Mouse (Mus musculus) heart, embryonic 10.5 days (tissue): ENCODE results near the gene Olfr654. TPM values are rescaled to one million over a fixed set of nuclear protein-coding genes. Genes with fewer than 3 reads are reported as not detected.

Experiments used
- DNase-seq: peaks from one replicate; pipeline ENCODE4 v3.0.0-alpha.2; 2017; ENCODE audit warnings: low spot score
- H3K27ac ChIP-seq: fragments of 300-500 bp; sonication (generic); 2 replicates; pipeline ENCODE4 v1.5.1; 2016; ENCODE audit warnings: mild to moderate bottlenecking
- H3K27me3 ChIP-seq: fragments of 300-500 bp; sonication (generic); 2 replicates; pipeline ENCODE4 v1.6.1; 2016; ENCODE audit warnings: mild to moderate bottlenecking; ENCODE audit not compliant: poor library complexity, insufficient read depth, severe bottlenecking
- H3K36me3 ChIP-seq: fragments of 300-500 bp; sonication (generic); 2 replicates; pipeline ENCODE4 v1.6.1; 2016; ENCODE audit warnings: mild to moderate bottlenecking, moderate library complexity
- H3K4me1 ChIP-seq: fragments of 300-500 bp; sonication (generic); 2 replicates; pipeline ENCODE4 v1.6.1; 2016; ENCODE audit warnings: mild to moderate bottlenecking
- H3K4me3 ChIP-seq: fragments of 300-500 bp; sonication (generic); 2 replicates; pipeline ENCODE4 v1.5.1; 2016; ENCODE audit warnings: mild to moderate bottlenecking, moderate library complexity
- H3K9me3 ChIP-seq: fragments of 300-500 bp; sonication (generic); 2 replicates; pipeline ENCODE4 v1.6.1; 2016; ENCODE audit warnings: mild to moderate bottlenecking, moderate library complexity
- WGBS: fragments of 180-500 bp; shearing (Covaris S2); methylation state at CpG from one replicate; pipeline ENCODE4 v1.1.7; 2016; 5-methylcytosine and 5-hydroxymethylcytosine counted together
- polyA plus RNA-seq: library from polyadenylated mRNA; unstranded; fragments of >200 nt; fragmentation: Nextera tagmentation; extraction: Ambion mirVana; gene quantifications from 2 replicates; pipeline ENCODE4 v1.2.1, GENCODE M21; 2016

The Olfr654 gene
- polyA plus RNA-seq: not detected in 2 replicates

GRCm38 (mm10) chr7:104586725-104587124 is at the start of gene Olfr654:
Gene Olfr654, plus strand, starts transcription at chr7:104587025.
- DNase-seq: no peak
- Histone ChIP-seq H3K4me3 (no peak within 1 kb of the TSS), H3K36me3 (no peaks in the 10 kb centered on the region), H3K9me3 (no peaks in the 10 kb centered on the region), H3K4me1 (no peaks in the 10 kb centered on the region), H3K27me3 (no peaks in the 10 kb centered on the region), H3K27ac (no peak within 1 kb of the TSS)
- 81% methylated on average over 4 of the region's 4 CpGs for WGBS

- no peak for DNase-seq
- WGBS: 72% methylated on average over 5 of the region's 5 CpGs
- no peak within 1 kb of the TSS for H3K4me3 ChIP-seq
- H3K27me3 ChIP-seq: no peaks in the 10 kb centered on the region
- H3K27ac ChIP-seq: no peak within 1 kb of the TSS
- H3K36me3 ChIP-seq: no peaks in the 10 kb centered on the region
- H3K9me3 ChIP-seq: no peaks in the 10 kb centered on the region
- H3K4me1 ChIP-seq: no peaks in the 10 kb centered on the region
Measured at GRCm38 (mm10) chr7:104549833-104550232, 37.0 kb upstream of the Olfr654 start, which contains the start of gene Olfr651. Gene Olfr651, plus strand, starts transcription at chr7:104550133.

- H3K27ac ChIP-seq: no peak overlapping the region
- no peak for DNase-seq
- H3K4me1 ChIP-seq: no peaks in the 10 kb centered on the region
- H3K4me3 ChIP-seq: no peak overlapping the region
- 59% methylated on average over 1 of the region's 1 CpGs for WGBS
- no peaks in the 10 kb centered on the region for H3K9me3 ChIP-seq
- no peaks in the 10 kb centered on the region for H3K27me3 ChIP-seq
- H3K36me3 ChIP-seq: no peaks in the 10 kb centered on the region
Measured at GRCm38 (mm10) chr7:104552700-104553099, 34.1 kb upstream of the Olfr654 start.

- Histone ChIP-seq H3K27ac (no peak within 1 kb of the TSS), H3K4me3 (no peak within 1 kb of the TSS), H3K9me3 (no peaks in the 10 kb centered on the region), H3K27me3 (no peaks in the 10 kb centered on the region), H3K4me1 (no peaks in the 10 kb centered on the region), H3K36me3 (no peaks in the 10 kb centered on the region)
- DNase-seq: no peak
Measured at GRCm38 (mm10) chr7:104560601-104561000, 26.2 kb upstream of the Olfr654 start, which contains the start of gene Olfr652. Gene Olfr652, plus strand, starts transcription at chr7:104560901.

GRCm38 (mm10) chr7:104577014-104577413 is 9.8 kb upstream of the Olfr654 start, which contains the start of gene Olfr653:
Gene Olfr653, plus strand, starts transcription at chr7:104577314.
- 63% methylated on average over 2 of the region's 2 CpGs for WGBS
- H3K4me1 ChIP-seq: no peaks in the 10 kb centered on the region
- H3K27me3 ChIP-seq: no peaks in the 10 kb centered on the region
- no peaks in the 10 kb centered on the region for H3K9me3 ChIP-seq
- H3K4me3 ChIP-seq: no peak within 1 kb of the TSS
- H3K36me3 ChIP-seq: no peaks in the 10 kb centered on the region
- no peak for DNase-seq
- no peak within 1 kb of the TSS for H3K27ac ChIP-seq

GRCm38 (mm10) chr7:104580846-104581245 is 6.0 kb upstream of the Olfr654 start:
- Histone ChIP-seq H3K36me3 (no peaks in the 10 kb centered on the region), H3K9me3 (no peaks in the 10 kb centered on the region), H3K27ac (no peak overlapping the region), H3K27me3 (no peaks in the 10 kb centered on the region), H3K4me1 (no peaks in the 10 kb centered on the region), H3K4me3 (no peak overlapping the region)
- WGBS: 85% methylated on average over 4 of the region's 4 CpGs
- DNase-seq: no peak

- H3K27ac ChIP-seq: no peak overlapping the region
- no peaks in the 10 kb centered on the region for H3K4me1 ChIP-seq
- 81% methylated on average over 4 of the region's 4 CpGs for WGBS
- H3K4me3 ChIP-seq: no peak overlapping the region
- no peaks in the 10 kb centered on the region for H3K9me3 ChIP-seq
- H3K36me3 ChIP-seq: no peaks in the 10 kb centered on the region
- DNase-seq: no peak
- H3K27me3 ChIP-seq: no peaks in the 10 kb centered on the region
Measured at GRCm38 (mm10) chr7:104581429-104581828, 5.4 kb upstream of the Olfr654 start.

- Histone ChIP-seq H3K36me3 (no peaks in the 10 kb centered on the region), H3K9me3 (no peaks in the 10 kb centered on the region), H3K4me1 (no peaks in the 10 kb centered on the region), H3K27ac (no peak overlapping the region), H3K27me3 (no peaks in the 10 kb centered on the region), H3K4me3 (no peak overlapping the region)
- 78% methylated on average over 5 of the region's 5 CpGs for WGBS
- DNase-seq: no peak
Measured at GRCm38 (mm10) chr7:104588274-104588673, 1.4 kb downstream of the Olfr654 start.

GRCm38 (mm10) chr7:104601679-104602078 is 14.9 kb downstream of the Olfr654 start, which contains the start of gene Olfr655:
Gene Olfr655, minus strand, starts transcription at chr7:104601779.
- no peaks in the 10 kb centered on the region for H3K27me3 ChIP-seq
- H3K9me3 ChIP-seq: no peaks in the 10 kb centered on the region
- H3K27ac ChIP-seq: no peak within 1 kb of the TSS
- DNase-seq: no peak
- no peak within 1 kb of the TSS for H3K4me3 ChIP-seq
- H3K36me3 ChIP-seq: no peaks in the 10 kb centered on the region
- WGBS: 81% methylated on average over 2 of the region's 2 CpGs
- H3K4me1 ChIP-seq: no peaks in the 10 kb centered on the region

- H3K9me3 ChIP-seq: no peaks in the 10 kb centered on the region
- no peak overlapping the region for H3K4me3 ChIP-seq
- H3K27ac ChIP-seq: no peak overlapping the region
- no peaks in the 10 kb centered on the region for H3K4me1 ChIP-seq
- H3K27me3 ChIP-seq: no peaks in the 10 kb centered on the region
- WGBS: 4% methylated on average over 3 of the region's 3 CpGs
- no peak for DNase-seq
- H3K36me3 ChIP-seq: no peaks in the 10 kb centered on the region
Measured at GRCm38 (mm10) chr7:104603173-104603572, 16.3 kb downstream of the Olfr654 start.

GRCm38 (mm10) chr7:104604727-104605126 is 17.9 kb downstream of the Olfr654 start:
- DNase-seq: no peak
- Histone ChIP-seq H3K27me3 (no peaks in the 10 kb centered on the region), H3K4me1 (no peaks in the 10 kb centered on the region), H3K27ac (no peak overlapping the region), H3K9me3 (no peaks in the 10 kb centered on the region), H3K36me3 (no peaks in the 10 kb centered on the region), H3K4me3 (no peak overlapping the region)

- Histone ChIP-seq H3K9me3 (no peaks in the 10 kb centered on the region), H3K36me3 (no peaks in the 10 kb centered on the region), H3K27me3 (no peaks in the 10 kb centered on the region), H3K4me3 (no peak within 1 kb of the TSS), H3K4me1 (no peaks in the 10 kb centered on the region), H3K27ac (no peak within 1 kb of the TSS)
- DNase-seq: no peak
- 73% methylated on average over 4 of the region's 4 CpGs for WGBS
Measured at GRCm38 (mm10) chr7:104613655-104614054, 26.8 kb downstream of the Olfr654 start, which contains the start of gene Olfr656. Gene Olfr656, plus strand, starts transcription at chr7:104613955.

- no peak within 1 kb of the TSS for H3K27ac ChIP-seq
- no peaks in the 10 kb centered on the region for H3K9me3 ChIP-seq
- DNase-seq: no peak
- no peaks in the 10 kb centered on the region for H3K36me3 ChIP-seq
- H3K4me3 ChIP-seq: no peak within 1 kb of the TSS
- no peaks in the 10 kb centered on the region for H3K27me3 ChIP-seq
- no peaks in the 10 kb centered on the region for H3K4me1 ChIP-seq
Measured at GRCm38 (mm10) chr7:104624494-104624893, 37.7 kb downstream of the Olfr654 start, which contains the start of gene Olfr657. Gene Olfr657, plus strand, starts transcription at chr7:104624794.
